Mouse (Mus musculus): Measurements from ENCODE around the gene Selenon.

- TF ChIP-seq JUND (conservative IDR thresholded peaks at IDR 0.05; ENCODE audit: low read depth, low read length) (no peak), ZKSCAN1 (IDR thresholded peaks at IDR 0.05; ENCODE audit: borderline replicate concordance, low read depth, low read length) (no peak), BHLHE40 (IDR thresholded peaks at IDR 0.05; ENCODE audit: low read depth, low read length) (no peak), EP300 (IDR thresholded peaks at IDR 0.05; ENCODE audit: low read length) (no peak), MAFK (IDR thresholded peaks at IDR 0.05; ENCODE audit: insufficient replicate concordance, low read length) (no peak), CTCF (conservative IDR thresholded peaks at IDR 0.05 in 1 of 2, IDR thresholded peaks at IDR 0.05 in 1 of 2; ENCODE audit: low read depth in 2 of 2, low read length in 2 of 2) (no peak), POLR2A (IDR thresholded peaks at IDR 0.05; ENCODE audit: low read depth, low read length) (no peak), ZNF384 (IDR thresholded peaks at IDR 0.05; ENCODE audit: low read depth, low read length) (no peak), NELFE (IDR thresholded peaks at IDR 0.05; ENCODE audit: low read depth, low read length) (no peak), IRF4 (IDR thresholded peaks at IDR 0.05; ENCODE audit: low read depth, low read length) (no peak), MEF2A (IDR thresholded peaks at IDR 0.05; ENCODE audit: borderline replicate concordance, low read depth, low read length) (no peak), UBTF (IDR thresholded peaks at IDR 0.05; ENCODE audit: low read depth, low read length) (no peak)
Measured at GRCm38 (mm10) chr4:134572449-134573300, 20.7 kb upstream of the Selenon start.
